ENCODE assay signal across 8 mouse cellular contexts in the genomic region with DNA sequence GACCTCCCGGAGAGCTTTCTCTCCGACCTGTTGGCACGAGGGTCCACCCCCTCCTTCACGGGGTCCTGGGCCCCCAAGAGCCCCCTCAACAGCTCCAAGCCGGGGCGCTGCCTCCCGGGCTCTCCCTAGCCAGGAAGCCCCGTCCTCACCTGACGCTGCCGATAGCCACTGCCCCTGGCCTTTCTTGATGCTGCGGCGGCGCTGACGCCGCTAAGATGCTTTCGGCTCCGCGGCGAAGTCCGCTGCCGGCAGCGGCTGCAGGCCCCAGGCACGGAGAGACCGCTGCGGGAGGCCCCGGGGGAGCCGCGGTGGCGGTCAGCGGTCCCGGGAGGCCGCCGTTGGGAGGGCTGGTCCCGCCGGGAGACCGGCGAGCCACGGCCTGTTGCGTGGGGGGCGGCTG. TPM values are rescaled to one million over a fixed set of nuclear protein-coding genes. Genes with fewer than 3 reads are reported as not detected.
DNase-seq lines count a peak whose midpoint lies in the region; ATAC-seq lines count a peak whose summit lies in the region.

No protein-coding gene starts in this region.

- peak overlapping the region; percentile 81 for H3K4me2 ChIP-seq in heart, embryonic 16.5 days (ENCODE audit: low read depth, low read length)
- H3K4me2 ChIP-seq in hindbrain, embryonic 11.5 days (replicated peaks; ENCODE audit: low read depth, low read length) = peak overlapping the region; percentile 41

- no peak for ATAC-seq in heart, embryonic 16.5 days (replicated peaks; ENCODE audit: extremely low read depth, insufficient read depth, low FRiP score)
- ATAC-seq in hindbrain, embryonic 11.5 days (ENCODE audit: low FRiP score) = no peak

- DNase-seq in heart, postnatal 25 days (ENCODE audit: low spot score) = no peak
- DNase-seq in adipocyte (ENCODE audit: low spot score) = peak; percentile 21
- DNase-seq in hindbrain, embryonic 11.5 days (ENCODE audit: low spot score) = no peak
- no peak for DNase-seq in midbrain, embryonic 10.5 days (ENCODE audit: low spot score)
- no peak for DNase-seq in cerebellum, postnatal 14 days
- no peak for DNase-seq in Muller cell, postnatal 12 days (ENCODE audit: inconsistent ontology term)
- DNase-seq in frontal cortex, postnatal 14 days (ENCODE audit: low spot score in 2 of 2) = no peak

- H3K9me3 ChIP-seq in heart, embryonic 16.5 days (replicated peaks; ENCODE audit: control insufficient read depth, low read length) = no peaks in the 10 kb centered on the region
- no peaks in the 10 kb centered on the region for H3K9me3 ChIP-seq in hindbrain, embryonic 11.5 days (ENCODE audit: control insufficient read depth, low read length)
- no peaks in the 10 kb centered on the region for H3K9me3 ChIP-seq in midbrain, embryonic 10.5 days (replicated peaks)

- WGBS in heart, embryonic 16.5 days = under 1% methylated on average over 40 of the region's 40 CpGs
- WGBS in hindbrain, embryonic 11.5 days = under 1% methylated on average over 40 of the region's 40 CpGs
- WGBS in midbrain, embryonic 10.5 days = 1% methylated on average over 40 of the region's 40 CpGs

- H3K4me3 ChIP-seq in heart, embryonic 16.5 days (ENCODE audit: low read length) = peak overlapping the region; percentile 84
- peak overlapping the region; percentile 96 for H3K4me3 ChIP-seq in hindbrain, embryonic 11.5 days (ENCODE audit: low read depth, low read length)
- peak overlapping the region; percentile 100 for H3K4me3 ChIP-seq in midbrain, embryonic 10.5 days

- H3K4me1 ChIP-seq in heart, embryonic 16.5 days (ENCODE audit: control insufficient read depth, insufficient read depth, low read length) = peaks cover 10% of the 10 kb centered on the region
- H3K4me1 ChIP-seq in hindbrain, embryonic 11.5 days (replicated peaks; ENCODE audit: control insufficient read depth, insufficient read depth, low read length) = 0 out of 2 replicates have a peak, but pooled peaks cover 2% of the 10 kb centered on the region
- H3K4me1 ChIP-seq in midbrain, embryonic 10.5 days = peaks cover 28% of the 10 kb centered on the region

- H3K36me3 ChIP-seq in heart, embryonic 16.5 days (ENCODE audit: control insufficient read depth, insufficient read depth) = peaks cover 33% of the 10 kb centered on the region
- H3K36me3 ChIP-seq in hindbrain, embryonic 11.5 days (ENCODE audit: control insufficient read depth, insufficient read depth, low read length) = peaks cover 10% of the 10 kb centered on the region
- H3K36me3 ChIP-seq in midbrain, embryonic 10.5 days = peaks cover 36% of the 10 kb centered on the region

- intact Hi-C loops in heart, postnatal 25 days (cut with DNase I) = loop anchor here (1.0 to 2.0 kb wide), 2 partner anchors 16 to 27 kb away; a partner anchor contains a TSS

- no peaks in the 10 kb centered on the region for H3K27me3 ChIP-seq in heart, embryonic 16.5 days (ENCODE audit: control insufficient read depth, insufficient read depth, low read length)
- no peaks in the 10 kb centered on the region for H3K27me3 ChIP-seq in hindbrain, embryonic 11.5 days (ENCODE audit: control insufficient read depth, insufficient read depth, low read length)
- H3K27me3 ChIP-seq in midbrain, embryonic 10.5 days (ENCODE audit: low read depth, poor library complexity, severe bottlenecking) = no peaks in the 10 kb centered on the region

- H3K9ac ChIP-seq in heart, embryonic 16.5 days (ENCODE audit: low read length) = peak overlapping the region; percentile 99
- peak overlapping the region; percentile 97 for H3K9ac ChIP-seq in hindbrain, embryonic 11.5 days (ENCODE audit: low read depth, low read length)

- H3K27ac ChIP-seq in heart, embryonic 16.5 days (ENCODE audit: low read length) = peak overlapping the region; percentile 99
- H3K27ac ChIP-seq in hindbrain, embryonic 11.5 days (ENCODE audit: low read depth, low read length) = peak overlapping the region; percentile 99
- H3K27ac ChIP-seq in midbrain, embryonic 10.5 days (replicated peaks) = peak overlapping the region; percentile 100

RNA-seq across cellular contexts. Expression of a gene that starts 0.5 kb away (rescaled TPM):
- polyA plus RNA-seq in heart, embryonic 16.5 days (2015; fragmentation: Nextera tagmentation; extraction: Ambion mirVana) = 29.7 and 30.6 TPM in 2 replicates
- total RNA-seq in heart, postnatal 25 days (2021) = 10 to 100 TPM; 37.0 to 41.7 TPM
- 54.5 and 55.1 TPM in 2 replicates for polyA plus RNA-seq in hindbrain, embryonic 11.5 days (2014; fragmentation: Nextera tagmentation; extraction: Ambion mirVana)
- 44.8 and 50.2 TPM in 2 replicates for polyA plus RNA-seq in midbrain, embryonic 10.5 days (2016; fragmentation: Nextera tagmentation; extraction: Ambion mirVana)

RNA-seq across cellular contexts. Expression of a gene that starts 15.6 kb away (rescaled TPM):
- polyA plus RNA-seq in heart, embryonic 16.5 days (2015; fragmentation: Nextera tagmentation; extraction: Ambion mirVana) = 224 and 229 TPM in 2 replicates
- total RNA-seq in heart, postnatal 25 days (2021) = 100 to 1,000 TPM; 326 to 329 TPM
- polyA plus RNA-seq in hindbrain, embryonic 11.5 days (2014; fragmentation: Nextera tagmentation; extraction: Ambion mirVana) = 140 and 147 TPM in 2 replicates
- polyA plus RNA-seq in midbrain, embryonic 10.5 days (2016; fragmentation: Nextera tagmentation; extraction: Ambion mirVana) = 161 and 178 TPM in 2 replicates

RNA-seq across cellular contexts. Expression of a gene that starts 27.5 kb away (rescaled TPM):
- 44.3 and 46.0 TPM in 2 replicates for polyA plus RNA-seq in heart, embryonic 16.5 days (2015; fragmentation: Nextera tagmentation; extraction: Ambion mirVana)
- 10 to 100 TPM; 40.2 to 43.2 TPM for total RNA-seq in heart, postnatal 25 days (2021)
- 38.0 and 41.0 TPM in 2 replicates for polyA plus RNA-seq in hindbrain, embryonic 11.5 days (2014; fragmentation: Nextera tagmentation; extraction: Ambion mirVana)
- 54.1 and 58.7 TPM in 2 replicates for polyA plus RNA-seq in midbrain, embryonic 10.5 days (2016; fragmentation: Nextera tagmentation; extraction: Ambion mirVana)

RNA-seq across cellular contexts. Expression of a gene that starts 39.8 kb away (rescaled TPM):
- polyA plus RNA-seq in heart, embryonic 16.5 days (2015; fragmentation: Nextera tagmentation; extraction: Ambion mirVana) = 1.4 and 6.4 TPM in 2 replicates
- 1 to 10 TPM in 1 of 2 experiments, under 1 TPM in 1; 0.88 to 1.2 TPM for total RNA-seq in heart, postnatal 25 days (2021)
- polyA plus RNA-seq in hindbrain, embryonic 11.5 days (2014; fragmentation: Nextera tagmentation; extraction: Ambion mirVana) = 2.7 and 3.0 TPM in 2 replicates
- polyA plus RNA-seq in midbrain, embryonic 10.5 days (2016; fragmentation: Nextera tagmentation; extraction: Ambion mirVana) = 0.16 and 0.28 TPM in 2 replicates
